Comparison of ENCODE assay signal across 8 mouse cellular contexts in the genomic region with DNA sequence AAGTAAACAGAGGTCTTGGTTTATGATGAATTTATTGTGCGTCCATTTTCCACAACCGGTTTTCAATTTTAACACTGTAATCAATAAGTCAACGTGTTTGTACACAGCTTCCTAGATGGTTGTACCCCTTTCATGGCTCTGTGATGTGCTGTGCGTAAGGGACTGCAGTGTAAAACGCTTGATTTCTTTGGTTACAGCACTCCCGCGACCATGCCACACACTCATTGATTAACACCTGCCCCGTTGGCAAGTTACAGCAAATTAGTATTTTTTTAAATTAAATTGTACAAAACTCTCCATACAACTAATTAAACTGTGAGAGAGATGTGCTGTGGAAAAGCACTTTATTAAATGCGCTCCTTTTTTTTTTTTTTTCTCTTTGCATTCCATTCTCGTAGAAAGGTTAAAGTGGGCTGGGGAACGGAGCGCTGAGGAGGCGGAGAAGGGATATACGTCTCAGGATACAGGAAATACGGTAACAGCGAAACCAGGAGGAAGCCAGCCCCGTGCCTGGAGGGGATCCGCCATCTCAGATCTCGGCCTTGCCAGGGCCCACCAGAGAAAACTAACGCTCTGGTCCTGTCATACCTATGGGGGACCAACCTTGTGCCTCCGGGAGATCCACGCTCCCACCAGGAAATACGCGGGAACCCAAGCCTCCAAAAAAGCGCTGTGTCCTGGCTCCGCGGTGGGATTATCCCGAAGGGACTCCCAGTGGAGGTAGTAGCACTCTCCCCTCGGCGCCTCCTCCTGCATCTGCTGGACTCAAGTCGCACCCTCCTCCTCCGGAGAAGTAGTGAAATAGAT. TPM values are rescaled to one million over a fixed set of nuclear protein-coding genes. Genes with fewer than 3 reads are reported as not detected.
DNase-seq lines count a peak whose midpoint lies in the region; ATAC-seq lines count a peak whose summit lies in the region.

Gene Nbdy (plus strand): TSS at position 481 of the 807 bp plus-strand sequence.

- 15% methylated on average over 20 of the region's 32 CpGs for WGBS in macrophage (ENCODE audit: missing documents)

- ATAC-seq in inflammation-experienced regulatory T-cells, adult 6 months, result peak; percentile 89

- H3K79me2 ChIP-seq in macrophage (ENCODE audit: inconsistent target), result peaks cover 36% of the 10 kb centered on the region

- H3K4me3 ChIP-seq in macrophage (ENCODE audit: inconsistent target), result peak within 1 kb of the TSS; percentile 62

- no peaks in the 10 kb centered on the region for H3K36me3 ChIP-seq in macrophage (ENCODE audit: inconsistent target)

- peak; percentile 74 for DNase-seq in adrenal gland, adult 2 months
- DNase-seq in embryo, embryonic 11 days, result peak; percentile 76
- peak; percentile 19 for DNase-seq in gastrocnemius, postnatal 25 days
- peak; percentile 30 to 42 for DNase-seq in left cerebral cortex, adult 8-10 months (ENCODE audit: low spot score in 2 of 2)
- DNase-seq in retina, postnatal 7 days (ENCODE audit: low read depth, low spot score), result peak; percentile 9
- DNase-seq in urinary bladder, postnatal 14 days (ENCODE audit: low spot score), result peak; percentile 56

- H3K27ac ChIP-seq in macrophage, result peak within 1 kb of the TSS; percentile 33

RNA-seq across cellular contexts. Expression of gene Nbdy, which starts in this region (rescaled TPM):
- 10 to 100 TPM; 58.8 to 59.9 TPM for total RNA-seq in adrenal gland, adult 2 months (2021)
- 31.9 and 35.9 TPM in 2 replicates for polyA plus RNA-seq in adrenal gland, adult 2 months (2012; rRNA removed)
- 10 to 100 TPM; 13.1 to 19.5 TPM for total RNA-seq in gastrocnemius, postnatal 25 days (2021)
- polyA plus RNA-seq in inflammation-experienced regulatory T-cells, adult 6 months (2017; shearing (Covaris generic)), result 10 to 100 TPM; 43.5 to 62.9 (median 48.5) TPM
- total RNA-seq in left cerebral cortex, adult 8-10 months (2022), result 10 to 100 TPM; 47.9 to 61.5 (median 52.7) TPM
- 100 to 1,000 TPM in 1 of 26 experiments, 10 to 100 TPM in 17, 1 to 10 TPM in 8; 5.1 to 261 (median 13.0) TPM for total RNA-seq in macrophage (2018; cell fraction: chromatin; rRNA removed)
- total RNA-seq in macrophage (2018; cell fraction: cytosol; rRNA removed), result 10 to 100 TPM; 23.7 to 49.6 (median 34.5) TPM
- 100 to 1,000 TPM in 1 of 26 experiments, 10 to 100 TPM in 24, 1 to 10 TPM in 1; 9.7 to 141 (median 17.8) TPM for total RNA-seq in macrophage (2018; cell fraction: nucleus; rRNA removed)
- polyA plus RNA-seq in macrophage (2018), result 19.9 to 144 TPM (median 30.1 TPM) in 3 replicates

Comparison
In these comparisons a context has a peak if more than half of its experiments do, and no peak if none do; other contexts are left out.
1. Peak in every context shown above with its lines: DNase-seq, ATAC-seq, H3K4me3 ChIP-seq and H3K27ac ChIP-seq.
2. DNase-seq: peak in every context shown above with its lines; median percentile 76 in embryo, embryonic 11 days; 74 in adrenal gland, adult 2 months; 56 in urinary bladder, postnatal 14 days; 36 in left cerebral cortex, adult 8-10 months; 19 in gastrocnemius, postnatal 25 days; 9 in retina, postnatal 7 days.